Mouse (Mus musculus) testis, adult 2 months (tissue): Measurements from ENCODE around the gene Gm47959. TPM values are rescaled to one million over a fixed set of nuclear protein-coding genes. Genes with fewer than 3 reads are reported as not detected.
"Not testable (repeated sequence)": the region's sequence is repeated elsewhere in the genome, so short reads cannot be mapped to it uniquely, and the experiment has no call there.

ENCODE experiments used
- H3K27ac ChIP-seq: fragments of 200-500 bp; 2 replicates; pipeline ENCODE4 v1.5.1; 2012; ENCODE audit warnings: low read depth, low read length; ENCODE audit not compliant: control insufficient read depth, insufficient read depth
- H3K27me3 ChIP-seq: fragments of 200-500 bp; 2 replicates; pipeline ENCODE4 v1.6.1; 2012; ENCODE audit warnings: mild to moderate bottlenecking, low read length, moderate library complexity; ENCODE audit not compliant: control insufficient read depth, insufficient read depth
- H3K36me3 ChIP-seq: fragments of 200-500 bp; 2 replicates; pipeline ENCODE4 v1.6.1; 2012; ENCODE audit warnings: mild to moderate bottlenecking, low read length; ENCODE audit not compliant: control insufficient read depth, insufficient read depth
- H3K4me1 ChIP-seq: fragments of 200-500 bp; 2 replicates; pipeline ENCODE4 v1.6.1; 2012; ENCODE audit warnings: low read length; ENCODE audit not compliant: control insufficient read depth, insufficient read depth
- H3K4me3 ChIP-seq: fragments of 200-500 bp; 2 replicates; pipeline ENCODE4 v1.5.1; 2012; ENCODE audit warnings: low read depth, mild to moderate bottlenecking, low read length, moderate library complexity, mixed read lengths; ENCODE audit not compliant: control insufficient read depth
- CTCF ChIP-seq: fragments of 200-500 bp; IDR thresholded peaks from 2 replicates; pipeline ENCODE4 v1.5.1; 2012; ENCODE audit warnings: low read depth, mild to moderate bottlenecking, inconsistent platforms, low read length, moderate library complexity; ENCODE audit not compliant: control insufficient read depth, insufficient read depth, insufficient replicate concordance
- POLR2A ChIP-seq: fragments of 200-500 bp; IDR thresholded peaks from 2 replicates; pipeline ENCODE4 v1.6.1; 2012; ENCODE audit warnings: low read depth, mild to moderate bottlenecking, inconsistent platforms, low read length, moderate library complexity; ENCODE audit not compliant: control insufficient read depth
- polyA plus RNA-seq: library from polyadenylated mRNA; depleted of rRNA; stranded (reverse); fragments of >200 nt; gene quantifications from 2 replicates; pipeline ENCODE4 v1.2.3, GENCODE M21; 2012; rRNA removed

Gm47959 gene
- polyA plus RNA-seq, result not detected in 2 replicates

GRCm38 (mm10) chr1:83000306-83000705, at the start of gene Gm47959:
Gene Gm47959, plus strand, starts transcription at chr1:83000548.
- H3K27me3 ChIP-seq, H3K36me3 ChIP-seq, H3K27ac ChIP-seq, H3K4me1 ChIP-seq: not testable (repeated sequence)
- peak within 1 kb of the TSS; percentile 33 for H3K4me3 ChIP-seq

GRCm38 (mm10) chr1:82955913-82956312, 44.4 kb upstream of the Gm47959 start, which contains the start of gene Gm7544:
Gene Gm7544, minus strand, starts transcription at chr1:82956013.
- H3K27ac ChIP-seq, H3K4me3 ChIP-seq, H3K36me3 ChIP-seq, H3K27me3 ChIP-seq, H3K4me1 ChIP-seq: not testable (repeated sequence)

- Histone ChIP-seq H3K4me3 (peak within 1 kb of the TSS; percentile 58), H3K4me1 (no peaks in the 10 kb centered on the region), H3K27ac (no peak within 1 kb of the TSS), H3K36me3 (no peaks in the 10 kb centered on the region), H3K27me3 (no peaks in the 10 kb centered on the region)
- TF ChIP-seq POLR2A, result no peak
- TF ChIP-seq CTCF, result no peak
Observed at GRCm38 (mm10) chr1:82959870-82960385, 40.4 kb upstream of the Gm47959 start, which contains the start of gene Gm47955. Gene Gm47955, plus strand, starts transcription at chr1:82960286.

- Histone ChIP-seq H3K36me3 (no peaks in the 10 kb centered on the region), H3K27me3 (no peaks in the 10 kb centered on the region), H3K4me1 (no peaks in the 10 kb centered on the region), H3K27ac (no peak overlapping the region), H3K4me3 (no peak overlapping the region)
- no peak for TF ChIP-seq CTCF
- TF ChIP-seq POLR2A, result no peak
Observed at GRCm38 (mm10) chr1:82966413-82966812, 33.9 kb upstream of the Gm47959 start.

GRCm38 (mm10) chr1:82972046-82972445, 28.3 kb upstream of the Gm47959 start:
- Histone ChIP-seq H3K27me3 (no peaks in the 10 kb centered on the region), H3K27ac (no peak overlapping the region), H3K36me3 (no peaks in the 10 kb centered on the region), H3K4me3 (no peak overlapping the region), H3K4me1 (no peaks in the 10 kb centered on the region)
- TF ChIP-seq POLR2A (no peak), CTCF (no peak)

GRCm38 (mm10) chr1:82973244-82973643, 27.1 kb upstream of the Gm47959 start:
- no peaks in the 10 kb centered on the region for H3K36me3 ChIP-seq
- TF ChIP-seq CTCF (no peak), POLR2A (no peak)
- H3K27me3 ChIP-seq, result no peaks in the 10 kb centered on the region
- H3K4me3 ChIP-seq, result no peak overlapping the region
- H3K27ac ChIP-seq, result no peak overlapping the region
- no peaks in the 10 kb centered on the region for H3K4me1 ChIP-seq

- H3K27ac ChIP-seq, result no peak overlapping the region
- TF ChIP-seq CTCF (no peak), POLR2A (no peak)
Observed at GRCm38 (mm10) chr1:82973901-82974300, 26.4 kb upstream of the Gm47959 start.

GRCm38 (mm10) chr1:82974342-82974741, 26.0 kb upstream of the Gm47959 start:
- no peak overlapping the region for H3K27ac ChIP-seq
- no peaks in the 10 kb centered on the region for H3K27me3 ChIP-seq
- no peaks in the 10 kb centered on the region for H3K36me3 ChIP-seq
- H3K4me3 ChIP-seq, result no peak overlapping the region
- TF ChIP-seq CTCF (no peak), POLR2A (no peak)
- H3K4me1 ChIP-seq, result no peaks in the 10 kb centered on the region

More at GRCm38 (mm10) chr1:82973901-82974300, 26.4 kb upstream of the Gm47959 start:
- Histone ChIP-seq H3K36me3 (no peaks in the 10 kb centered on the region), H3K4me3 (no peak overlapping the region), H3K27me3 (no peaks in the 10 kb centered on the region), H3K4me1 (no peaks in the 10 kb centered on the region)

GRCm38 (mm10) chr1:82975750-82976149, 24.6 kb upstream of the Gm47959 start:
- Histone ChIP-seq H3K27me3 (no peaks in the 10 kb centered on the region), H3K36me3 (no peaks in the 10 kb centered on the region), H3K4me3 (no peak overlapping the region), H3K4me1 (no peaks in the 10 kb centered on the region), H3K27ac (no peak overlapping the region)
- TF ChIP-seq POLR2A, result no peak
- no peak for TF ChIP-seq CTCF
